Mouse (Mus musculus) CH12.LX (cell line): Measurements from ENCODE around the gene Gm21970.
A peak's percentile ranks its signal among the peaks of the same experiment; 100 is the strongest.

Source experiments
- CTCF ChIP-seq, 2 experiments: IDR thresholded peaks in 1 of 2; conservative IDR thresholded peaks in 1 of 2; 2 replicates each; pipeline ENCODE4 v1.5.1; 2011 to 2012; ENCODE audit warnings: low read depth in 2 of 2, low read length in 2 of 2, improper control_type of control experiment in 1 of 2, inconsistent platforms in 1 of 2, mild to moderate bottlenecking in 1 of 2, moderate library complexity in 1 of 2
- EP300 ChIP-seq: IDR thresholded peaks from 2 replicates; pipeline ENCODE4 v1.6.1; 2011; ENCODE audit warnings: low read length, improper control_type of control experiment
- IRF4 ChIP-seq: IDR thresholded peaks from 2 replicates; pipeline ENCODE4 v1.6.1; 2014; ENCODE audit warnings: low read depth, mild to moderate bottlenecking, inconsistent platforms, low read length, improper control_type of control experiment
- MAZ ChIP-seq: IDR thresholded peaks from 2 replicates; pipeline ENCODE4 v1.6.1; 2012; ENCODE audit warnings: low read depth, mild to moderate bottlenecking, inconsistent platforms, low read length, improper control_type of control experiment, moderate library complexity
- MYC ChIP-seq: IDR thresholded peaks from 2 replicates; pipeline ENCODE4 v1.6.1; 2011; ENCODE audit warnings: low read depth, mild to moderate bottlenecking, improper control_type of control experiment, low read length
- POLR2A ChIP-seq: IDR thresholded peaks from 2 replicates; pipeline ENCODE4 v1.6.1; 2011; ENCODE audit warnings: low read depth, mild to moderate bottlenecking, improper control_type of control experiment, low read length
- RAD21 ChIP-seq: IDR thresholded peaks from 2 replicates; pipeline ENCODE4 v1.6.1; 2011; ENCODE audit warnings: low read depth, mild to moderate bottlenecking, low read length, improper control_type of control experiment, moderate library complexity
- TCF12 ChIP-seq: IDR thresholded peaks from 2 replicates; pipeline ENCODE4 v1.6.1; 2014; ENCODE audit warnings: low read depth, mild to moderate bottlenecking, inconsistent platforms, low read length, improper control_type of control experiment
- ZC3H11A ChIP-seq: IDR thresholded peaks from 2 replicates; pipeline ENCODE4 v1.6.1; 2012; ENCODE audit warnings: low read depth, mild to moderate bottlenecking, inconsistent platforms, low read length, improper control_type of control experiment
- ZNF384 ChIP-seq: IDR thresholded peaks from 2 replicates; pipeline ENCODE4 v1.6.1; 2012; ENCODE audit warnings: low read depth, low read length, improper control_type of control experiment, inconsistent platforms

DNA sequence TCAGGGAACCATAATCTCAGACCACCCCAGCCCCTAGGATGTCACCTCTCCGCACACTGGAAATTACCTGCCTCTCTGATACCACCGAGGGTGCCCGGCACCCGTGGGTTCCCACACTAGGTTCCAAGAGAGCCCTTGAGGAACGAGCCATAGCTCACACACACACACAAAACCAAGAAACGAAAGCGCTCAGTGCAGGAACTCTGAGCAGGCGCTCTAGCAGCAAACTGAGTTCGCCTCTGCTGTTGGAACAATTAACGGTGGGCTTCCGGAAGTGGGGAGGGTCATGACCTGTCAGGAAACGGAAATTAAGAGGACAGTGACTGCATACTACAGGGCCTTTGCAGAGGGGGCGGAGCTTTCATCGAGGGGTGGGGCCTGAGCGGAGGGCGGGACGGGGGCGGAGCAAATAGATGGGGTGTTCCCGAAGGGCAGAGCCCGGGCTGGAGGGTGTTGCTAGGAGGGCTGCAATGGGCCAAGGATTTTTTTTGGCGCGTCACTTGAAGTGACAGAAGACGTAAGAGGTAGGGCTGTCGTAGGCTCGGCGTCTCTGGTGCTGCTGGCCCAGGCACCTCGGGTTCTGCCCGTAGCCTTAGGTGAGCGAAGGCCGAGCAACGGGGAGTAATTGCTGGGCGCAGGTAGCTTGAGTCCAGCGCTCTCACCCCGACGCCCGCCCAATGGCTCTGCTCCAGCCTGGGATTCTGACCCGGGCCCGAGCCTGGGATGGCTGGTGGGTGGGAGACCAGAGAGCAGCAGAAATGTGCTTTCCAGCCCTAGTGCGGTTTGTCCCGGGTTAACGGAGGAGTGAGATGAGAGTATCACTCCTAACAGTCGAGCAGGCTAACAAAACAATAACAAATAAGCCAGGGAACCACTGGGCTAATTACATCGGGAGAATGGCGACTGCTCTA, 73.3 kb downstream of the Gm21970 start:
- TF ChIP-seq IRF4 (peak; percentile 71), MAZ (peak; percentile 94), CTCF (conservative IDR thresholded peaks at IDR 0.05 in 1 of 2, IDR thresholded peaks at IDR 0.05 in 1 of 2; ENCODE audit: low read depth in 2 of 2, low read length in 2 of 2) (no peak), ZC3H11A (no peak), ZNF384 (peak; percentile 82), POLR2A (peak; percentile 99), TCF12 (peak; percentile 90), MYC (peak; percentile 16; the same call in 1 of the 2 replicates), EP300 (no peak), RAD21 (no peak)
